Mouse (Mus musculus): ENCODE measurements around the gene Dip2a. TPM values are rescaled to one million over a fixed set of nuclear protein-coding genes. Genes with fewer than 3 reads are reported as not detected.
A peak's percentile ranks its signal among the peaks of the same experiment; 100 is the strongest.

The Dip2a gene
- polyA plus RNA-seq, 1 experiment = 15.5 TPM

DNA sequence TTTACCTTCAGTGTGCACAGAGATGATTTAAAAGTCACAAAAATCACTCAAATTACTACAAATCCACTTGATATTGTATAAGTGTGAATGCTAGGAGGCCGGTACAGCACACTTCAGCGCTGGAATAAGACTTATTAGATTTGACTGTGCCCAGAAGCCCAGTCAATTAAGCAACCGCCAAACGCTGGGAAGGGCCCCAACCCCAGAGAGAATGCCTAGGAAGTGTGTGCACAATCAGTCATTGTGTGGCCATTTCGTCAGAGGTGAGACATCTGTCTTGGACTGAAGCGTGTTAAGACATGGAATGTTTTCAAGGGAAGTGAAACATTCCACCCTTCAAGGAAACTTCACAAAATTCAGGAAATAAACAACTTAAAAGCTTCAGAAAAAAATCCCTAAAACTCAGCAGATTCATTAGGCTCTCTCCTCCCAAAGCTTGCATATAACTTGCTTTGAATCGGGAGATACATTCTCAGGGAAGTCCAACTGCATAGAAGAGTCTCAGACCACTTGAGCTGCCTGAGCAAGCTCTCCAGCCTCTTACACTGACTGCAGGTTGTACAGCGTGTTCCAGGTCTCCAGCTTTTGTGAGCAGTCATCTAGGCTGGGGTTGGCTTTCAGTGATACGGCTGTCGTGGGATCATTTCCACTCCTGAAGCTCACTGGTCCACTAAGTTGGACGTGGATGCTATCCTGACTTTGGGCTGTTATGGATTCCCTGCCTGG lies 56.7 kb downstream of the Dip2a start:
- no peaks in the 10 kb centered on the region for H3K27me3 ChIP-seq (ENCODE audit: control insufficient read depth, insufficient read depth, low read length)
- H3K36me3 ChIP-seq (ENCODE audit: control insufficient read depth, insufficient read depth, low read length) = peaks cover 35% of the 10 kb centered on the region
- WGBS = 82% methylated on average over 11 of the region's 11 CpGs

DNA sequence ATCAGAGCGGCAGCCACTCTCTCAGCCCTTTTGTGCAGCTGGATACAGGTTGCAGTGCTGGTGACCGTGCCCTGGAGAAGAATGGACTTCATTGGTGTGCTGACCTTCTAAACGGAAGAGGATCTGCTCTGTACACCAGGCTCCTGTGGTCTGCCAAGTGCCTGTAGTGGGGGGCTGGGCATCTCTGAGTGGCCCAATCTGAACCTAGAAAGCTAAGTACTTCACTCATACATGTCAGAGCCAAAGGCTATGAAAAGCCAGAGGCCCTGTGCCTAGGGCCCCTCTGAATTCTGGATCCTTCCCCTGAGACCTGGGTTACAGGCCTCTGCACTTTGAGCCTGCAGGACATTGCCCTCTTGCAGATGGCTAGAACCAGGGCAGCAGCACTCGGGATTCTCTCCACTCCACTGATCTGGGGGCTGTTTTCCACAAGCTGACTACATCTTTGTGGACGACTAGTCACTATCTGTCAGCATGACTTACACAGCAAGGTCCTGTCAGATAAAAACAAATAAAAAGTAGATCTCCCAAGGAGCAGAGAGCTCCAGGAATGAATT lies 66.5 kb downstream of the Dip2a start:
- no peak for TF ChIP-seq CTCF (IDR thresholded peaks at IDR 0.05; ENCODE audit: extremely low read depth, insufficient read length, insufficient replicate concordance, low read depth, low read length)
- no peak for TF ChIP-seq POLR2A (IDR thresholded peaks at IDR 0.05; ENCODE audit: low read depth, low read length)
- H3K27me3 ChIP-seq (ENCODE audit: control insufficient read depth, insufficient read depth, low read length) = no peaks in the 10 kb centered on the region
- no peaks in the 10 kb centered on the region for H3K4me1 ChIP-seq (ENCODE audit: control insufficient read depth, insufficient read depth, insufficient read length, low read length)
- no peak overlapping the region for H3K27ac ChIP-seq (ENCODE audit: insufficient read depth, low read depth, low read length)
- no peak overlapping the region for H3K4me3 ChIP-seq (ENCODE audit: low read depth, low read length)
- 74% methylated on average over 5 of the region's 5 CpGs for WGBS
- peaks cover 51% of the 10 kb centered on the region for H3K36me3 ChIP-seq (ENCODE audit: control insufficient read depth, insufficient read depth, low read length)

More for the DNA sequence above, 56.7 kb downstream of the Dip2a start:
- TF ChIP-seq CTCF (IDR thresholded peaks at IDR 0.05; ENCODE audit: extremely low read depth, insufficient read length, insufficient replicate concordance, low read depth, low read length) (no peak), POLR2A (IDR thresholded peaks at IDR 0.05; ENCODE audit: low read depth, low read length) (no peak)
- Histone ChIP-seq H3K4me3 (ENCODE audit: low read depth, low read length) (no peak overlapping the region), H3K27ac (ENCODE audit: insufficient read depth, low read depth, low read length) (no peak overlapping the region), H3K4me1 (ENCODE audit: control insufficient read depth, insufficient read depth, insufficient read length, low read length) (no peaks in the 10 kb centered on the region)

DNA sequence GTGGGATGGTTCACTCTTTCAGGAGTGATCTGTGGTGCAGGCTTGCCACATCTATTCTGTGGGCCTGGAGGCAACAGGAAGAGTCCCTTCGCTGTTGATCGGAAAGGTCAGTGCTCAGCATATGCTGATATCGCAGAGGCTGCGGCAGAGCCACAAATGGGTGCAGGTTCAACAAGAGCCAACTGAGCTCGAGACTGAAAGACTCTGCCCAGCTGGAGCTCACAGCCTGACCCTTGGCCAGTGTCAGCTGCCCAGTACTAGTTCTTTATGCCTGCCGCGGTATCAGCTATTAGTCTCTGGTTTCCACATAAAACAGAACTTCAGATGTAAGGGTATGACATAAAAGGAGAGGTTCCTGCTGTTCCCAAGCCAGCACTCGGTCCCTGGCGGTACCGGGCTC lies 69.8 kb downstream of the Dip2a start:
- Histone ChIP-seq H3K27ac (ENCODE audit: insufficient read depth, low read depth, low read length) (no peak overlapping the region), H3K36me3 (ENCODE audit: control insufficient read depth, insufficient read depth, low read length) (peaks cover 46% of the 10 kb centered on the region), H3K4me1 (ENCODE audit: control insufficient read depth, insufficient read depth, insufficient read length, low read length) (no peaks in the 10 kb centered on the region), H3K4me3 (ENCODE audit: low read depth, low read length) (no peak overlapping the region), H3K27me3 (ENCODE audit: control insufficient read depth, insufficient read depth, low read length) (no peaks in the 10 kb centered on the region)
- TF ChIP-seq POLR2A (IDR thresholded peaks at IDR 0.05; ENCODE audit: low read depth, low read length) (no peak), CTCF (IDR thresholded peaks at IDR 0.05; ENCODE audit: extremely low read depth, insufficient read length, insufficient replicate concordance, low read depth, low read length) (no peak)
- WGBS = 85% methylated on average over 10 of the region's 10 CpGs

DNA sequence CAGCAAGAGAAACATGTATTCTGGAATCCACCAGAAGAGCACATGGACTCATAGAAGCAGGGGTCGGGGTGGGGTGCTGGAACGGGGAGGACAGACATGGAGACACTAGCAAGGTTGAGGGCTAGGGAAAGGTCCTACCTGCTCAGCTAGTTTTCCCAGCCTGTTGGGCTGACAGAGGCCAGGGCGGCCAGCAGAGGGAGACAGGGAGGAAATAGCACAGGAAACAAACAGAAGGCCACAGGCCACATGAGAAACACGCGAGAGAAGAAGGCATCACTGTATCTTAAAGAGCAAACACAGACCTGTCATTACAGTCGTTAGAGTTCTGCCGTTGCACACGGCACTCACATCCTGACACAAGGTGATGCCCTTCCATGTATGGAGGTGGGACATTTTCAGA lies 73.9 kb downstream of the Dip2a start:
- Histone ChIP-seq H3K36me3 (ENCODE audit: control insufficient read depth, insufficient read depth, low read length) (peaks cover 46% of the 10 kb centered on the region), H3K4me3 (ENCODE audit: low read depth, low read length) (no peak overlapping the region), H3K27ac (ENCODE audit: insufficient read depth, low read depth, low read length) (no peak overlapping the region), H3K4me1 (ENCODE audit: control insufficient read depth, insufficient read depth, insufficient read length, low read length) (no peaks in the 10 kb centered on the region), H3K27me3 (ENCODE audit: control insufficient read depth, insufficient read depth, low read length) (no peaks in the 10 kb centered on the region)
- TF ChIP-seq CTCF (IDR thresholded peaks at IDR 0.05; ENCODE audit: extremely low read depth, insufficient read length, insufficient replicate concordance, low read depth, low read length) (peak; percentile 67; the same call in 1 of the 2 replicates), POLR2A (IDR thresholded peaks at IDR 0.05; ENCODE audit: low read depth, low read length) (no peak)
- 32% methylated on average over 8 of the region's 8 CpGs for WGBS

DNA sequence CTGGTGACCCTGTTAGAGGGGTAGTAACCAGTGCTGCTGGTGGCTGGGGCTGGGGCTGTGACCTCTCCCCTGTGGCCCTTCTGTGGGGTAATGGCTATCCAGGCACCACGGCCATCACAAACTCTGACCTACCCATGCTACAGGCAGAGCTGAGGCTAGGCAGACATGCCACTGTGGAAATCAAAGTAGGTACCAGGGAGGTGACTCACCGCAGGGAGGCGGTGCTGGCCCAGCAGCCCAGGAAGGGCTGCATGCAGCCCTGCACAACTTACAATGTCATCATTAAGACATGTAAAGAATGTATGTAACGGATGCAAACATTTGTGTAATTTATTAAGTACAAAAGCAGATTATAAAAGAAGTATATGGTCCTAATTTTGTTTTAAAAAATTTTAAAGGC lies 82.7 kb downstream of the Dip2a start:
- Histone ChIP-seq H3K4me3 (ENCODE audit: low read depth, low read length) (no peak overlapping the region), H3K27ac (ENCODE audit: insufficient read depth, low read depth, low read length) (no peak overlapping the region), H3K27me3 (ENCODE audit: control insufficient read depth, insufficient read depth, low read length) (no peaks in the 10 kb centered on the region), H3K4me1 (ENCODE audit: control insufficient read depth, insufficient read depth, insufficient read length, low read length) (peaks cover 3% of the 10 kb centered on the region; the same call in 1 of the 2 replicates), H3K36me3 (ENCODE audit: control insufficient read depth, insufficient read depth, low read length) (peaks cover 8% of the 10 kb centered on the region)
- 89% methylated on average over 4 of the region's 4 CpGs for WGBS
- TF ChIP-seq CTCF (IDR thresholded peaks at IDR 0.05; ENCODE audit: extremely low read depth, insufficient read length, insufficient replicate concordance, low read depth, low read length) (no peak), POLR2A (IDR thresholded peaks at IDR 0.05; ENCODE audit: low read depth, low read length) (no peak)

DNA sequence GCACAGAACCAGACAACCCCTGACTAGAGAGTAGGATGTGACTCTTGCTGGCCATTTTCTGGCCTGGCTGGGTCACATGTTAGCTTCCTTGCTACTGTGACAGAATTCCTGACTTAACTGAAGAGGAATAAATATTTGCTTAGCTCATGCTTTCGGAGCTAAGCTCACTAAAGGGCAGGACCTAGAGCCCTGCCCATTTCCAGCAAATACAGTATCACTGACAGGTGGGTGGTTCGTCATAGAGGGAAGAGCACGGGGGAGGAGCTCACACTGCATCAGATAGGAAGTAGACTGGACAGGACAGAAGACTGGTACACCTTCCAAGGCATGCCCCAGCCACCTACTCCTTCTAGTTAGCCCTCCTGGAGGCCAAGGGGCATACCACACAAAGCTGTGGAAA lies 83.6 kb downstream of the Dip2a start:
- TF ChIP-seq CTCF (IDR thresholded peaks at IDR 0.05; ENCODE audit: extremely low read depth, insufficient read length, insufficient replicate concordance, low read depth, low read length) = no peak
- no peak for TF ChIP-seq POLR2A (IDR thresholded peaks at IDR 0.05; ENCODE audit: low read depth, low read length)
- Histone ChIP-seq H3K27ac (ENCODE audit: insufficient read depth, low read depth, low read length) (no peak overlapping the region), H3K4me3 (ENCODE audit: low read depth, low read length) (no peak overlapping the region), H3K27me3 (ENCODE audit: control insufficient read depth, insufficient read depth, low read length) (no peaks in the 10 kb centered on the region), H3K4me1 (ENCODE audit: control insufficient read depth, insufficient read depth, insufficient read length, low read length) (peaks cover 3% of the 10 kb centered on the region; the same call in 1 of the 2 replicates), H3K36me3 (ENCODE audit: control insufficient read depth, insufficient read depth, low read length) (peaks cover 5% of the 10 kb centered on the region)
- 39% methylated on average over 3 of the region's 3 CpGs for WGBS

DNA sequence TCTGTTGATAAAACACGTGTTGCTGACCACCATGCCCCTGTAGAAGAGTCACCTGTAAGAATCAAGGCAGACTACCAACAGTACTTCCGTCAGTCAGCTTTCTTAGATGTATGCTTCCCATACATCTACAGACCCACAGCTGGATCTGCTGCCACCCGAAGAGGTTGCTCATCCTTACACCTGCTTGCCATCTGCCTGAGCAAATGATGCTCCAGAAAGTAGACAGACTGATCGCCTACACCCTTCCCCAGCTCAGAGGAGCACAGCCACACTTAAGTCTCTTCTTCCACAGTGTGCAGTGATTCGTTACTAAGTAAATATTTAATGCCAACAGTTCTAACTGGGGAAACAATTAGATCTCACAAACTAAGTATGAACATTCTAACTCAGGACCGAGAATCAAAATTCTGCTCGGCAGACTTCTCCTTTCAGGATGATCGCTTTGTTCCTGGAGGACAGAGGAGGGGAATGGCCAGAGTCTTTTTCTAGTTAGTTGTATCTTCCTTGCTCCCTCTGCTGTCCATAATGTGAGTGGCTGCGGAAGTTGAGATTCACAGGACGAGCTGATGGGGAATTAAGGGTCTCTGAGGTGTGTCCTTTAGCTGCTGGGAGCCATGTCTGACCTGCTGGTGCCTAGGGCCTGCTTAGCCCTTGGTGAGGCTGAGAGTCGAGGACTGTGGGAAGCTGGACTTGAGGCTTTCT lies 84.6 kb downstream of the Dip2a start:
- Histone ChIP-seq H3K27me3 (ENCODE audit: control insufficient read depth, insufficient read depth, low read length) (no peaks in the 10 kb centered on the region), H3K27ac (ENCODE audit: insufficient read depth, low read depth, low read length) (no peak overlapping the region), H3K4me3 (ENCODE audit: low read depth, low read length) (no peak overlapping the region), H3K36me3 (ENCODE audit: control insufficient read depth, insufficient read depth, low read length) (peaks cover 5% of the 10 kb centered on the region), H3K4me1 (ENCODE audit: control insufficient read depth, insufficient read depth, insufficient read length, low read length) (peaks cover 3% of the 10 kb centered on the region; the same call in 1 of the 2 replicates)
- TF ChIP-seq POLR2A (IDR thresholded peaks at IDR 0.05; ENCODE audit: low read depth, low read length) (no peak), CTCF (IDR thresholded peaks at IDR 0.05; ENCODE audit: extremely low read depth, insufficient read length, insufficient replicate concordance, low read depth, low read length) (no peak)
- WGBS = 59% methylated on average over 11 of the region's 11 CpGs
